Mouse (Mus musculus) cerebellum, postnatal 36 days (tissue): ENCODE results near the gene Btnl10.

Experiments used
- DNase-seq, 2 experiments: peaks; one replicate each; pipeline ENCODE4 v3.0.0; 2021 to 2022; ENCODE audit warnings: mixed read lengths in 2 of 2

Gene Btnl10

GRCm38 (mm10) chr11:58917745-58918366, at the start of gene Btnl10:
Gene Btnl10 (plus strand): TSS chr11:58917908.
- DNase-seq: no peak

DNA sequence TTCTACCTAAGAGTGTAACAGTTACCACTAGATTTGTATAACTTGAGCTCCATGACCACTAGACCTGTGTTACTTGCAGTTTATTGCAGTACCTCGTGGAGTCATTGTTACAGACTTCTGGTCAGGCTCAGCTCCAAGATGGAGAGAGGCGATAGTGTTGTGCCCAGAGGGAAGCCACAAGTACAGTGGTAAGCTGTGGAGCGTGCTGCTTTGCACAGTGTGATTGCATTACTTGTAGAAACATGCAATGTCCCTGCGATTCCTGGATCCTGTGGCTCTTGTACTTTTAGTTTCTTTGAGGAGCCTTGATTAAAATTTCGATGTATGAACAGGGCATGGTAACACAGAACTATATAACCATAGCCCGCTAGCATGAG, 49.8 kb upstream of the Btnl10 start:
- no peak for DNase-seq

DNA sequence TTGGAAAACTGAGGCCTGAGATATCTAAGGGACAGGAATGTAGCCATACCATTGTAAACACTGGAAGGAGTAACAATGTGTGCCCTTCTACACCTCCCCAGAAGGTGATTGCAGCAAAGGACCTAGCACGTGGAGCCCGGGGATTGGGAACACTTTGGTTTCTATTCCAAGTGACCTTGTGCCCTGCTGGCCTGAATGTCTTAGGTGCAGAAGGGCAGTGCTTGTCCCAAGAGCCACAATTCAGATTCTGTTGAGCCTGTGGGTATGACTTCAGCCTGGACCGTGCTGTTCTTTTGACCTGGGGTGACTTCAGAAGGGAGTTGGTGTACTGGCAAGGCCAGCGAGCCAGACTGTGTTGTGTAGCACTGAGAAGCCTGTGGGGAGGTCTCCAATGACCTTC, 46.7 kb upstream of the Btnl10 start:
- no peak for DNase-seq

DNA sequence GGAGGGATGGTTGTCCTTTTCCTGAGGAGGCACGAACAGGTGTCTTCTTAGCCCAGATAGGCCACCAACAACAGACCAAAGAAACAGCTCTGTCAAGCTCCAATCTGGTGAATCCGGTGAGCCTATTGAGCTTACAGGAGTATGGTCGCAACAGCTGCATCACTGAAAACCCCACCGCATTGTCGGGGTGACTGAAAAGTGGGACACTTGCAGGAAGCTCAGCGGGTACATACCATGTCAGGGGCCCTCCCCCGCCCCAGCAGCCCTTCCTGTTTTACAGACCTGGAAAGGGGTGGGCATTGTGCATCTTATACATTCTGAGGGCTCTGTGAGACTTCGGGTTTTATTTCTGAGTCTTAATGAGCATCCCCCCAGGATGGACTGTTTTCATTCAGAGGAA, 34.0 kb upstream of the Btnl10 start:
- no peak for DNase-seq

DNA sequence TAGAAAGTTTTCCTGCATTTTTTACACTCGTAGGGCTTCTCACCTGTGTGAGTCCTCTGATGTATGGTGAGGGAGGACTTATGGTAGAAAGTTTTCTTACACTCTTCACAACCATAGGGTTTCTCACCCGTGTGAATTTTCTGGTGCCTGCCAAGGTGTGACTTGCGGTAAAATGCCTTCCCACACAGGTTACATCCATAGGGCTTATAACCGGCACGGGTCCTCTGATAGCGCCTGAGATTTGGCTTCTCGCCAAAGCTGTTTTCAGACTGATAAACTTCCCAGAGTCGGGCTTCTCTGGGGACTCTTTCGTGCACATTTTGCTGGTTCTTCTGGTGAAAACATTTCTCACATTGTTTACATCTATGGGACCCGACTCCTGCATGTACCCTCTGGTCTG, 27.2 kb upstream of the Btnl10 start:
- no peak for DNase-seq

DNA sequence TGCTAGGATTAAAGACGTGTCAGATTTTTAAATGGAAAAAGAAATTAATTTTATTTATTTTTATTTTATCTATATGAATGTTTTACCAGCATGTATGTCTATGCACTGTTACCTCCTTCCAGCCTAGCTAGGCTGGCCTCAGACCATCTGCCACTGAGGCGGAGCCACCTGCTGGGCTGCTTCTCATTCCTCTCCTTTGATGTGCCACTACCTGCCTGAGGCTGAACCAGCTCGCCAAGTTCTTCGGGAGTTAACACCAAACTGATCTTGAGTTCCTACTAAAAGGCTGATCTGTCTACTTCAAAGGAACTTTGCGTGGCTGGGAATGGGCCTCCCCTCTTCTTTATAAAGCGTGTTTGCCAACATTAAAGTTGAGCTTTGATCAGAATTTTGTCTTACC, 23.3 kb upstream of the Btnl10 start:
- peak in 1 of 2 experiments; percentile 33 for DNase-seq

- no peak for DNase-seq
Measured at GRCm38 (mm10) chr11:58897485-58897884, 20.2 kb upstream of the Btnl10 start.

GRCm38 (mm10) chr11:58901080-58901479, 16.6 kb upstream of the Btnl10 start:
- no peak for DNase-seq

GRCm38 (mm10) chr11:58903511-58904409, 13.9 kb upstream of the Btnl10 start, which contains the start of gene Zfp39:
Gene Zfp39 (minus strand): TSS chr11:58904225.
- DNase-seq: peak; percentile 96 to 97

- no peak for DNase-seq
Measured at GRCm38 (mm10) chr11:58904410-58904718, 13.3 kb upstream of the Btnl10 start.

DNA sequence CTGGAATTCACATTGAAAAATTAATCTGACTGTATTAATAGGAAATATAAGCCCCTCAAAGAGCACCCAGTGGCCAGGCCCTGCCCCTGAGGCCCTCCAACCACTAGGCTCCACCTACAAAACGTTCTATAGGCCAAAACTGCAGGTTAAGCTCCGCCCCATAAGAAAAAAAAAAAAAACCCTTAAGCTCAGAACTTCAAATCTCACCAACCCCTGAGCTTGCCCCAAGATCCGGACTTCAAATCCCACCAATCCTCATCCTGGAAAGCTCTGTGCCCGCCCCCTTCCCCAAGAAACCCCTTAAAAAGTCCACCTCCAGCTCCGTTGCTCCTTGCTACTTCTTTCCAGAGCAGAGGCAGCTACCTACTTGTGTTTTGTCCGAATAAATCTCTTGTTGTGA, 12.9 kb upstream of the Btnl10 start:
- DNase-seq: no peak

DNA sequence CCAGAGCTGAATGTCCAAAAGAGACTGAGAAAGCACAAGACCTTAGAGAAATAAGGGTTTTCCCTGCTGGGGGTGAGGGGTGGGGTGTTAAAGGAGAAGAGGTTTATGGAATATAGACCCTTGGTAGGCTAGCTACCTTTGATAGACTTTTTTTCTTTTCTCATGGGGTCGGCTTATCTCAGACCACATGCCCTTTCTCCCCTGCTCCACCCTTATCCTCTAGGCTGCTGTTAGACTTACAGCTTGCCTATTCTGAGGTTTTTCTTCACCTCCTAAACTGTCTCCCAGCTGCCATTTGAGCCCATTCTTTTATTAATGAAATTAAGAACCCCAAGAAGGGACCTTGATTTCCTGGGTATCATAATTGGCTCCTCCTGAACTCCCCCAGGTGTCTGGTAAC, 3.9 kb upstream of the Btnl10 start:
- DNase-seq: no peak

DNA sequence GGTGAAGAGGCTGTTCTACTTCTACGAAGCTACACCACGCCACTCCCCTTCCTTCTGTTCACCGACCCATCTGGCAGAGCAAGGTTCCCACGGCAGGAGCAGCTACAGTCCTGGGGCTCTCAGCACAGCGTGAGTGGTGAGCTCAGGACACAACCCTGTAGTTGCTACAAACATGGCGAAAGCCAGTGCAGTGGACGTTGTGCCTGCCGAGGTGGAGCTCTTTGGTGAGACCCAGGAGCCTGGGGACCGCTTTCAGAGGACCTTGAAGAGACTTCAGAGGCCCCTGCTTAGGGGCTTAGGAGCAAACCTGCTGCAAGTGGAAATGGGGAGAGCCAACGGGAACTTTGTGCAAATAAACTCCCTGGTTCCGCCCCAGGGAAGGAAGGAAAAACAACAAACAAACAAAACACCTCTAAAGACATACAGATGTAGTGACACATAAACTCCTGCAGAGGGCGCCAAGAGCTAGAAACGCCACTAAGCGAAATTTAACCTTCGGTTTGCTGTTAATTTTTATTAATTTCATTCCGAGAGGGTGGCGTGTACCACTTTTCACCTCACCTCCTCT, 3.2 kb upstream of the Btnl10 start:
- peak; percentile 31 to 43 for DNase-seq

GRCm38 (mm10) chr11:58916879-58917744, 596 bp upstream of the Btnl10 start:
- DNase-seq: peak; percentile 37 to 40

DNA sequence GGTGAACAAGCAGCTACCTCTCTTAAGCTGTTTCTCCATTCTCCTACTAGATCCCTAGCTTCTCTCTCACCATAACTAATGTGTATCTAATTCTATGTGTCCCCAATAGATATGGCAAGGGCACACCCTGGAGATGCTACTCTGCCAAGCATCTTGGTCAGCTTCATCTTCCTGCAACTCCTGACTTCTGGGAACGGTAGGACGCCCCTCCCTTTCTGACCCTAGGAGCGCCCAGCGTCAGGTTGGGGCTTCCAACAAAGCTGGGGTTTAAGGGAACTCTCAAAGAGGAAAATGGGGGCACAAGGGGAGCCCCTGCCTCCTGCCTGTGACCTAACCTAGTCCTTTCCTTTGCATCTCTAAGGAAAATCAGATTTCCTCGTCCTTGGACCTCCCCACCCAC, 1.1 kb downstream of the Btnl10 start:
- DNase-seq: no peak

DNA sequence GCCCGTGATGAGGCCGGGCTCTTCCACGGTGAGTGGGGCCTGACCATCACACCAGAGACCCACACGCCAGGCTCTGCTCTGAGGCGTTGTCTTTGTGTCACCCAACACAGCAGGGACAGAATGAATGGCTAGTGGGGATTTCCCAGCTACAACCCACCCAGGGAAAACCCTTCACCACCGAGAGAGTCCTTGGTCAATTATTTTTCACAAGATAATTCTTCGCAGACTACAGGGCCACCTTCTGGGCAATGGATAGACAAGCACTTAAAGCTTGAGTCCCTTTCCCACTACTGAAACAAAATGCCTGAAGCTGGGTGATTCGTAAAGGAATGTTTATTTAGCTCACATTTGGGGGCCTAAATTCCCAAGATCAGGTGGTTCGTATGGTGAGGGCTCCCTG, 4.7 kb downstream of the Btnl10 start:
- DNase-seq: no peak

- no peak for DNase-seq
Measured at GRCm38 (mm10) chr11:58926651-58927050, 8.9 kb downstream of the Btnl10 start.

- DNase-seq: no peak
Measured at GRCm38 (mm10) chr11:58927053-58927452, 9.3 kb downstream of the Btnl10 start.

GRCm38 (mm10) chr11:58927790-58928651, 10.3 kb downstream of the Btnl10 start:
- peak; percentile 64 to 68 for DNase-seq

- no peak for DNase-seq
Measured at GRCm38 (mm10) chr11:58929055-58929454, 11.3 kb downstream of the Btnl10 start.

DNA sequence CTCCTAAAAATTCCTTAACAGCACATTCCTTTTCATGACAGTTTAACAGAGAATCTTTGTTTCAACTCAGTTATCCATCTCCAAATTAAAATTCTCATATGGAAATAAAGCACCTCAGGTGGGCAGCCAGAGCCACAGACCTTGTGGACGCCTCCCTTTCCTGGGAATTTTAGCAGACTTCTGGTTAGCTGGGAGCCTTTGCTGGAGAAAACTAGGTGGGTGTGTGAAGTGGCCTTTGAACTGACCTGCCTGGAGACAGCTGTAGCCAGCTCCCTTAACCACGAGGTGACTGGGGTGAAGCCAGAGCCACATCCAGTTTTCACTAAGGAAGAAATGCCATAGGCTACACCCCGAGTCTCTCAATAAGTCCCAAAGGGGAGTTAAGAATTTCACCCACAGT, 11.9 kb downstream of the Btnl10 start:
- no peak for DNase-seq

DNA sequence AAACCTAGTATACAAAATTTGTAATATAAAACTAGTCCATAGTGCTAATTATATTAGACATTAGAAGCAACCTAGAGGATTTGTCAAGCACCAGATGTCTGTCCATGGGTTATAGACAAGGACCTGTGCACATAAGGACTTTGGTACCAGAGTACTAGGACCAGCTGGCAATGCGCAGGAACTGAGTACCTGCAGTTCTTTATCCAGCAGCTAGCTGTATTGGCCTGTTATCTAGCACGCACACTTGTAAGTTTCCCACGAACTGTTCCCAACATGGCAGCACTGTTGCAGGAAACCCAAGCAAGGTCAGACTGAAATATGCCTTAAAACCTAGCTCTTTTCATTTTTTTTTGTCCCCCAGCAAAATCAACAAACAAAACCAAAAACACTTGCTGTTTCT, 12.5 kb downstream of the Btnl10 start:
- DNase-seq: no peak
